Mouse (Mus musculus): ENCODE measurements around the gene Gm9918. TPM values are rescaled to one million over a fixed set of nuclear protein-coding genes. Genes with fewer than 3 reads are reported as not detected.
A peak's percentile ranks its signal among the peaks of the same experiment; 100 is the strongest.

Gm9918 gene
- polyA plus RNA-seq, 1 experiment: not detected

GRCm38 (mm10) chr15:102273982-102274716 lies 3.8 kb downstream of the Gm9918 start:
- no peak for TF ChIP-seq CTCF (IDR thresholded peaks at IDR 0.05; ENCODE audit: low read depth, low read length)
- TF ChIP-seq POLR2A (IDR thresholded peaks at IDR 0.05; ENCODE audit: borderline replicate concordance, low read depth, low read length): no peak
- Histone ChIP-seq H3K4me3 (ENCODE audit: insufficient read depth, low read length) (no peak overlapping the region), H3K27ac (ENCODE audit: insufficient read depth, low read depth, low read length) (no peak overlapping the region), H3K4me1 (ENCODE audit: control insufficient read depth, insufficient read depth, low read length) (peaks cover 14% of the 10 kb centered on the region)

- peaks cover 37% of the 10 kb centered on the region for H3K4me1 ChIP-seq (ENCODE audit: control insufficient read depth, insufficient read depth, low read length)
- H3K4me3 ChIP-seq (ENCODE audit: insufficient read depth, low read length): peak overlapping the region; percentile 97
- peak overlapping the region; percentile 60 for H3K27ac ChIP-seq (ENCODE audit: insufficient read depth, low read depth, low read length)
- TF ChIP-seq POLR2A (IDR thresholded peaks at IDR 0.05; ENCODE audit: borderline replicate concordance, low read depth, low read length): no peak
- TF ChIP-seq CTCF (IDR thresholded peaks at IDR 0.05; ENCODE audit: low read depth, low read length): no peak
Observed at GRCm38 (mm10) chr15:102278726-102279091, 8.3 kb downstream of the Gm9918 start.

- TF ChIP-seq POLR2A (IDR thresholded peaks at IDR 0.05; ENCODE audit: borderline replicate concordance, low read depth, low read length) (no peak; the same call in 1 of the 2 replicates), CTCF (IDR thresholded peaks at IDR 0.05; ENCODE audit: low read depth, low read length) (peak; percentile 18)
- H3K4me1 ChIP-seq (ENCODE audit: control insufficient read depth, insufficient read depth, low read length): peaks cover 39% of the 10 kb centered on the region
- H3K27ac ChIP-seq (ENCODE audit: insufficient read depth, low read depth, low read length): peak within 1 kb of the TSS; percentile 84
- peak within 1 kb of the TSS; percentile 97 for H3K4me3 ChIP-seq (ENCODE audit: insufficient read depth, low read length)
Observed at GRCm38 (mm10) chr15:102279092-102279782, 8.9 kb downstream of the Gm9918 start, which contains the start of gene Mfsd5. Gene Mfsd5, plus strand, starts transcription at chr15:102279454.

GRCm38 (mm10) chr15:102279783-102280520 lies 9.6 kb downstream of the Gm9918 start:
- peak overlapping the region; percentile 97 for H3K4me3 ChIP-seq (ENCODE audit: insufficient read depth, low read length)
- peak overlapping the region; percentile 84 for H3K27ac ChIP-seq (ENCODE audit: insufficient read depth, low read depth, low read length)
- TF ChIP-seq CTCF (IDR thresholded peaks at IDR 0.05; ENCODE audit: low read depth, low read length) (no peak), POLR2A (IDR thresholded peaks at IDR 0.05; ENCODE audit: borderline replicate concordance, low read depth, low read length) (no peak)
- peaks cover 40% of the 10 kb centered on the region for H3K4me1 ChIP-seq (ENCODE audit: control insufficient read depth, insufficient read depth, low read length)

GRCm38 (mm10) chr15:102280623-102281022 lies 10.3 kb downstream of the Gm9918 start:
- TF ChIP-seq CTCF (IDR thresholded peaks at IDR 0.05; ENCODE audit: low read depth, low read length) (no peak), POLR2A (IDR thresholded peaks at IDR 0.05; ENCODE audit: borderline replicate concordance, low read depth, low read length) (no peak)
- H3K4me1 ChIP-seq (ENCODE audit: control insufficient read depth, insufficient read depth, low read length): peaks cover 40% of the 10 kb centered on the region
- no peak overlapping the region for H3K27ac ChIP-seq (ENCODE audit: insufficient read depth, low read depth, low read length)
- peak overlapping the region; percentile 97 for H3K4me3 ChIP-seq (ENCODE audit: insufficient read depth, low read length)

- peak overlapping the region; percentile 74 for H3K27ac ChIP-seq (ENCODE audit: insufficient read depth, low read depth, low read length)
- peaks cover 40% of the 10 kb centered on the region for H3K4me1 ChIP-seq (ENCODE audit: control insufficient read depth, insufficient read depth, low read length)
- TF ChIP-seq CTCF (IDR thresholded peaks at IDR 0.05; ENCODE audit: low read depth, low read length): no peak
- TF ChIP-seq POLR2A (IDR thresholded peaks at IDR 0.05; ENCODE audit: borderline replicate concordance, low read depth, low read length): no peak
Observed at GRCm38 (mm10) chr15:102282463-102283292, 12.3 kb downstream of the Gm9918 start.

GRCm38 (mm10) chr15:102283648-102284047 lies 13.3 kb downstream of the Gm9918 start:
- H3K4me1 ChIP-seq (ENCODE audit: control insufficient read depth, insufficient read depth, low read length): peaks cover 39% of the 10 kb centered on the region
- no peak for TF ChIP-seq POLR2A (IDR thresholded peaks at IDR 0.05; ENCODE audit: borderline replicate concordance, low read depth, low read length)
- no peak for TF ChIP-seq CTCF (IDR thresholded peaks at IDR 0.05; ENCODE audit: low read depth, low read length)
- no peak overlapping the region for H3K4me3 ChIP-seq (ENCODE audit: insufficient read depth, low read length)
- H3K27ac ChIP-seq (ENCODE audit: insufficient read depth, low read depth, low read length): peak overlapping the region; percentile 74; the same call in 1 of the 2 replicates

More at GRCm38 (mm10) chr15:102282463-102283292, 12.3 kb downstream of the Gm9918 start:
- H3K4me3 ChIP-seq (ENCODE audit: insufficient read depth, low read length): no peak overlapping the region

GRCm38 (mm10) chr15:102287395-102287794 lies 17.0 kb downstream of the Gm9918 start:
- H3K27ac ChIP-seq (ENCODE audit: insufficient read depth, low read depth, low read length): no peak overlapping the region
- H3K4me3 ChIP-seq (ENCODE audit: insufficient read depth, low read length): no peak overlapping the region
- no peak for TF ChIP-seq POLR2A (IDR thresholded peaks at IDR 0.05; ENCODE audit: borderline replicate concordance, low read depth, low read length)
- TF ChIP-seq CTCF (IDR thresholded peaks at IDR 0.05; ENCODE audit: low read depth, low read length): no peak
- H3K4me1 ChIP-seq (ENCODE audit: control insufficient read depth, insufficient read depth, low read length): peaks cover 18% of the 10 kb centered on the region
